11 mouse cellular contexts compared by ENCODE assay signal in the genomic region with DNA sequence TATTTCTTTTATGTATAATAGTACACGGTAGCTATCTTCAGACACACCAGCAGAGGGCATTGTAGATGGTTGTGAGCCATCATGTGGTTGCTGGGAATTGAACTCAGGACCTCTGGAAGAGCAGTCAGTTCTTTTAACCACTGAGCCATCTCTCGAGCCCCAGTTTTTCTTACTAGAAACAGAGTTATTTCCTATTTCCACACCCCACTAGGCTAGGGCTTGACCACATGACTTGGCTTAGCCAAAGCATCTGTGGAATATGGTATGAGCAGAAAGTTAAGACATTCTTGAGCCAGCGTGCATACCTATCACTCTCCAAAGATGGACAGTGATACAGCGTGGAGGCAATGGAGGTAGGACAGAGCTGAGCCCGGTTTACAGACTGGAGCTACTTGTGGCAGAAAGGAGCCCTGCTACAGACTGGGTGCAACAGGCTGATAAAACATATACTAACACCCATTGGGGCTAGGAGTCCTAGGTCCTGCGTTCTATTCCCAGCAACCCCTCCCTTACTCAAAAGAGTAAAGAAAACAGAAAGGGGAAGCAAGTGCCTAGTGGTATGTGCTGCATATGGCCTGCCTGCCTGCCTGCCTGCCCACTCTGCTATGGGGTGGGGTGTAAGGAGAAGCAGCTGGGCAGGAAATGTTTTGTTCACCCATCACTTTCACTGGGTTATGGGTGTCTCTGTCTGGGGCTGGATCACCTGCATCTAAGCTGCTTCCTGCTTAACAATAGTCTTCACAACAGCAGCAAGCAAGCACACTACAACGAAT.
DNase-seq lines count a peak whose midpoint lies in the region; ATAC-seq and TF ChIP-seq lines count a peak whose summit lies in the region.
"Had no signal": no experiment of that assay in that cellular context is flagged by ENCODE, and none has a peak within 500 bp of the region (broad histone marks: within the 10 kb centered on the region; RNA-seq: fewer than 3 reads in every experiment).

No protein-coding gene starts in this region.

- no peaks in the 10 kb centered on the region for H3K79me2 ChIP-seq in CH12.LX (replicated peaks; ENCODE audit: control insufficient read depth, extremely low read depth, insufficient read depth, poor library complexity, severe bottlenecking)

- no peak overlapping the region for H3K4me3 ChIP-seq in kidney, postnatal 0 days (replicated peaks; ENCODE audit: low read depth, low read length)
- H3K4me3 ChIP-seq in CH12.LX (replicated peaks in 1 of 3; ENCODE audit: low read depth in 2 of 3, low read length in 2 of 3, poor library complexity in 1 of 3) = no peak overlapping the region
- H3K4me3 ChIP-seq in forebrain, embryonic 16.5 days (replicated peaks; ENCODE audit: low read length) = no peak overlapping the region
- H3K4me3 ChIP-seq: embryonic facial prominence, embryonic 13.5 days; intestine, embryonic 15.5 days; liver, embryonic 13.5 days had no signal

- H3K4me2 ChIP-seq in kidney, postnatal 0 days (ENCODE audit: low read length) = no peak overlapping the region
- H3K4me2 ChIP-seq in CH12.LX (ENCODE audit: insufficient read depth, low read depth, poor library complexity, severe bottlenecking) = no peak overlapping the region
- H3K4me2 ChIP-seq in forebrain, embryonic 16.5 days (ENCODE audit: low read length) = no peak overlapping the region
- H3K4me2 ChIP-seq: embryonic facial prominence, embryonic 13.5 days; intestine, embryonic 15.5 days; liver, embryonic 13.5 days had no signal

- H3K9me3 ChIP-seq in kidney, postnatal 0 days (replicated peaks; ENCODE audit: low read length) = no peaks in the 10 kb centered on the region
- H3K9me3 ChIP-seq in CH12.LX (replicated peaks; ENCODE audit: low read length) = no peaks in the 10 kb centered on the region
- H3K9me3 ChIP-seq in forebrain, embryonic 16.5 days (ENCODE audit: control insufficient read depth, low read length) = no peaks in the 10 kb centered on the region
- H3K9me3 ChIP-seq: embryonic facial prominence, embryonic 13.5 days; intestine, embryonic 15.5 days; liver, embryonic 13.5 days had no signal

- no peak overlapping the region for H3K9ac ChIP-seq in kidney, postnatal 0 days (ENCODE audit: low read depth, low read length)
- H3K9ac ChIP-seq in CH12.LX (ENCODE audit: insufficient read depth, low read depth) = no peak overlapping the region
- no peak overlapping the region for H3K9ac ChIP-seq in forebrain, embryonic 16.5 days (replicated peaks; ENCODE audit: low read depth, low read length)
- H3K9ac ChIP-seq: embryonic facial prominence, embryonic 13.5 days; intestine, embryonic 15.5 days; liver, embryonic 13.5 days had no signal

- TF ChIP-seq RAD21 in CH12.LX (IDR thresholded peaks at IDR 0.05; ENCODE audit: low read depth, low read length) = no peak

- no peak for DNase-seq in kidney, postnatal 0 days (ENCODE audit: low spot score)
- no peak for DNase-seq in kidney, adult 11 months
- peak; percentile 24 for DNase-seq in CH12.LX (ENCODE audit: extremely low read depth)
- peak; percentile 35 to 55 for DNase-seq in spleen, adult 18-20 months
- no peak for DNase-seq in yolk sac, embryonic 10.5 days (ENCODE audit: low spot score)
- DNase-seq in testis, postnatal 10 days (ENCODE audit: low spot score) = no peak
- no peak for DNase-seq in ovary, postnatal 10 days (ENCODE audit: low spot score)
- DNase-seq: liver, embryonic 13.5 days had no signal

- H3K4me1 ChIP-seq in kidney, postnatal 0 days (replicated peaks; ENCODE audit: insufficient read depth, low read length) = peaks cover 10% of the 10 kb centered on the region; the same call in 1 of the 2 replicates
- peaks cover 2 to 36% of the 10 kb centered on the region in 2 experiments; a peak in 3 of 4 replicates for H3K4me1 ChIP-seq in CH12.LX (ENCODE audit: control insufficient read depth in 1 of 2, insufficient read depth in 2 of 2)
- peaks cover 26% of the 10 kb centered on the region for H3K4me1 ChIP-seq in forebrain, embryonic 16.5 days (replicated peaks; ENCODE audit: control insufficient read depth, insufficient read depth, low read length)
- H3K4me1 ChIP-seq: embryonic facial prominence, embryonic 13.5 days had no signal

- no peak for TF ChIP-seq EP300 in CH12.LX (IDR thresholded peaks at IDR 0.05; ENCODE audit: low read length)

- no peak overlapping the region for H3K27ac ChIP-seq in kidney, postnatal 0 days
- no peak overlapping the region for H3K27ac ChIP-seq in CH12.LX (ENCODE audit: insufficient read depth, low read depth)
- H3K27ac ChIP-seq in forebrain, embryonic 16.5 days (ENCODE audit: low read length) = peak overlapping the region; percentile 73; the same call in 1 of the 2 replicates
- H3K27ac ChIP-seq: embryonic facial prominence, embryonic 13.5 days; intestine, embryonic 15.5 days; liver, embryonic 13.5 days had no signal

- dilution Hi-C loops in CH12.LX (cut with MboI; ENCODE audit: extremely low pct_ligation_motif_present, extremely low pct_unique_long_range_greater_than_20kb, low sequenced_read_pairs) = no loop called here

- in situ Hi-C loops in CH12.LX (cut with MboI; ENCODE audit: low pct_ligation_motif_present, low pct_unique_long_range_greater_than_20kb, low sequenced_read_pairs) = no loop called here

- no peak for TF ChIP-seq POLR2A in CH12.LX (IDR thresholded peaks at IDR 0.05; ENCODE audit: low read depth, low read length)

- TF ChIP-seq CTCF in kidney, postnatal 0 days (IDR thresholded peaks at IDR 0.05; ENCODE audit: low read depth) = 0 out of 2 replicates have a peak, but pooled peaks have one; percentile 11
- no peak for TF ChIP-seq CTCF in CH12.LX (conservative IDR thresholded peaks at IDR 0.05 in 1 of 2, IDR thresholded peaks at IDR 0.05 in 1 of 2; ENCODE audit: low read depth in 2 of 2, low read length in 2 of 2)

- WGBS in kidney, postnatal 0 days = 77% methylated on average over 7 of the region's 7 CpGs
- WGBS in forebrain, embryonic 16.5 days = 81% methylated on average over 7 of the region's 7 CpGs

- no peaks in the 10 kb centered on the region for H3K27me3 ChIP-seq in kidney, postnatal 0 days (ENCODE audit: insufficient read depth, low read length)
- no peaks in the 10 kb centered on the region for H3K27me3 ChIP-seq in CH12.LX (replicated peaks)
- no peaks in the 10 kb centered on the region for H3K27me3 ChIP-seq in forebrain, embryonic 16.5 days (replicated peaks; ENCODE audit: control insufficient read depth, insufficient read depth, low read length)
- H3K27me3 ChIP-seq: embryonic facial prominence, embryonic 13.5 days; intestine, embryonic 15.5 days; liver, embryonic 13.5 days had no signal

- ATAC-seq in kidney, postnatal 0 days (replicated peaks; ENCODE audit: low FRiP score, low read depth) = no peak
- no peak for ATAC-seq in forebrain, embryonic 16.5 days
- ATAC-seq: intestine, embryonic 15.5 days had no signal

- no peaks in the 10 kb centered on the region for H3K36me3 ChIP-seq in kidney, postnatal 0 days (ENCODE audit: insufficient read depth, low read length)
- H3K36me3 ChIP-seq in CH12.LX (replicated peaks in 1 of 2; ENCODE audit: control insufficient read depth in 1 of 2, insufficient read depth in 1 of 2, low read length in 1 of 2) = no peaks in the 10 kb centered on the region
- no peaks in the 10 kb centered on the region for H3K36me3 ChIP-seq in forebrain, embryonic 16.5 days (ENCODE audit: control insufficient read depth, insufficient read depth)
- H3K36me3 ChIP-seq: intestine, embryonic 15.5 days; liver, embryonic 13.5 days had no signal

TF ChIP-seq in CH12.LX, 34 proteins besides CTCF, POLR2A, EP300 and RAD21:
- TF ChIP-seq TBP (conservative IDR thresholded peaks at IDR 0.05; ENCODE audit: low read depth, low read length) = 0 out of 2 replicates have a peak, but pooled peaks have one; percentile 26
- TF ChIP-seq USF1 (IDR thresholded peaks at IDR 0.05; ENCODE audit: low read depth, low read length) = no peak
- TF ChIP-seq ELF1 (IDR thresholded peaks at IDR 0.05; ENCODE audit: low read depth, low read length) = no peak
- no peak for TF ChIP-seq CHD1 (IDR thresholded peaks at IDR 0.05; ENCODE audit: low read depth, low read length)
- TF ChIP-seq MAFK (IDR thresholded peaks at IDR 0.05; ENCODE audit: insufficient replicate concordance, low read length) = no peak
- no peak for TF ChIP-seq MEF2A (IDR thresholded peaks at IDR 0.05; ENCODE audit: borderline replicate concordance, low read depth, low read length)
- no peak for TF ChIP-seq UBTF (IDR thresholded peaks at IDR 0.05; ENCODE audit: low read depth, low read length)
- no peak for TF ChIP-seq JUN (IDR thresholded peaks at IDR 0.05; ENCODE audit: insufficient read depth, low read depth, low read length)
- no peak for TF ChIP-seq USF2 (conservative IDR thresholded peaks at IDR 0.05; ENCODE audit: low read depth, low read length)

Comparison
In these comparisons a context has a peak if more than half of its experiments do, and no peak if none do; other contexts are left out.
1. DNase-seq: peak in CH12.LX (single experiment) and spleen, adult 18-20 months (2 of 2); none in kidney, postnatal 0 days (single experiment), kidney, adult 11 months (single experiment), yolk sac, embryonic 10.5 days (single experiment), testis, postnatal 10 days (single experiment) and ovary, postnatal 10 days (single experiment).